Mouse (Mus musculus) C2C12 (cell line): ENCODE data around the gene Snrnp200. TPM values are rescaled to one million over a fixed set of nuclear protein-coding genes. Genes with fewer than 3 reads are reported as not detected.

Source experiments
- H3K27me3 ChIP-seq: one replicate; pipeline ENCODE4 v1.6.1; 2011; ENCODE audit not compliant: control insufficient read depth, insufficient read depth, insufficient read length
- H3K36me3 ChIP-seq: one replicate; pipeline ENCODE4 v1.6.1; 2011; ENCODE audit not compliant: control insufficient read depth, insufficient read depth
- H3K4me3 ChIP-seq: one replicate; pipeline ENCODE4 v1.5.1; 2011; ENCODE audit warnings: mild to moderate bottlenecking, control low read depth; ENCODE audit not compliant: poor library complexity, insufficient read depth, severe bottlenecking
- H3K79me2 ChIP-seq: one replicate; pipeline ENCODE4 v1.6.1; 2011; ENCODE audit not compliant: control insufficient read depth, insufficient read depth
- H3K79me3 ChIP-seq: one replicate; pipeline ENCODE4 v1.6.1; 2011; ENCODE audit warnings: low read depth, control low read depth
- H3ac ChIP-seq: one replicate; pipeline ENCODE3; 2011; ENCODE audit warnings: low read depth; ENCODE audit not compliant: control insufficient read depth, insufficient read length
- CEBPB ChIP-seq: IDR thresholded peaks from one replicate; pipeline ENCODE4 v1.6.1; 2011; ENCODE audit warnings: low read depth, mild to moderate bottlenecking, control low read depth, moderate library complexity
- CTCF ChIP-seq: IDR thresholded peaks from one replicate; pipeline ENCODE4 v1.5.1; 2011; ENCODE audit not compliant: control insufficient read depth, insufficient read depth, insufficient read length
- FOSL1 ChIP-seq: IDR thresholded peaks from one replicate; pipeline ENCODE4 v1.8.0; 2011; ENCODE audit warnings: mild to moderate bottlenecking, low read length; ENCODE audit not compliant: poor library complexity, insufficient read depth, severe bottlenecking
- MAX ChIP-seq: IDR thresholded peaks from one replicate; pipeline ENCODE4 v1.6.1; 2011; ENCODE audit warnings: mild to moderate bottlenecking, control low read depth
- MYOD1 ChIP-seq: IDR thresholded peaks from one replicate; pipeline ENCODE4 v1.6.1; 2011; ENCODE audit warnings: low read depth; ENCODE audit not compliant: control insufficient read depth, insufficient read length
- MYOG ChIP-seq: IDR thresholded peaks from one replicate; pipeline ENCODE4 v1.6.1; 2011; ENCODE audit not compliant: control insufficient read depth, insufficient read length; ENCODE audit errors: extremely low read depth
- USF1 ChIP-seq: IDR thresholded peaks from one replicate; pipeline ENCODE4 v1.6.1; 2011; ENCODE audit warnings: low read depth, mild to moderate bottlenecking, control low read depth, moderate library complexity
- polyA plus RNA-seq: library from polyadenylated mRNA; unstranded; fragments of >200 nt; fragmentation: generic; extraction: Trizol; gene quantifications from one replicate; pipeline ENCODE4 v1.2.1, GENCODE M21; 2012; ENCODE audit warnings: missing spikeins

The Snrnp200 gene
- polyA plus RNA-seq, 1 experiment: 46.8 TPM

- H3ac ChIP-seq: no peak overlapping the region
- no peak overlapping the region for H3K4me3 ChIP-seq
- H3K79me3 ChIP-seq: no peaks in the 10 kb centered on the region
- H3K79me2 ChIP-seq: no peaks in the 10 kb centered on the region
- no peaks in the 10 kb centered on the region for H3K27me3 ChIP-seq
- H3K36me3 ChIP-seq: peaks cover 77% of the 10 kb centered on the region
- TF ChIP-seq MAX: no peak
- TF ChIP-seq CTCF: no peak
- TF ChIP-seq MYOD1: no peak
- TF ChIP-seq CEBPB: no peak
- no peak for TF ChIP-seq FOSL1
- no peak for TF ChIP-seq MYOG
- TF ChIP-seq USF1: no peak
Observed at GRCm38 (mm10) chr2:127240065-127240464, 31.9 kb downstream of the Snrnp200 start.

GRCm38 (mm10) chr2:127247592-127248333, 39.6 kb downstream of the Snrnp200 start, which contains the start of the genes Ciao1 and Tmem127:
Ciao1 (minus strand) TSS chr2:127247816.
Tmem127 (plus strand) TSS chr2:127247908.
- TF ChIP-seq MAX (peak; percentile 59), MYOG (no peak), FOSL1 (no peak), CTCF (no peak), CEBPB (no peak), MYOD1 (no peak), USF1 (peak; percentile 77)

GRCm38 (mm10) chr2:127248334-127249004, 40.3 kb downstream of the Snrnp200 start:
- TF ChIP-seq MYOD1 (no peak), CTCF (no peak), MYOG (no peak), FOSL1 (no peak), USF1 (no peak), CEBPB (no peak), MAX (no peak)
- Histone ChIP-seq H3K4me3 (peak overlapping the region; percentile 96), H3K79me2 (peaks cover 63% of the 10 kb centered on the region), H3K27me3 (no peaks in the 10 kb centered on the region), H3K36me3 (peaks cover 10% of the 10 kb centered on the region), H3ac (peak overlapping the region; percentile 75), H3K79me3 (peaks cover 14% of the 10 kb centered on the region)

More at GRCm38 (mm10) chr2:127247592-127248333, 39.6 kb downstream of the Snrnp200 start, which contains the start of the genes Ciao1 and Tmem127:
- Histone ChIP-seq H3ac (peak within 1 kb of the TSS; percentile 75), H3K79me2 (peaks cover 60% of the 10 kb centered on the region), H3K79me3 (peaks cover 14% of the 10 kb centered on the region), H3K27me3 (no peaks in the 10 kb centered on the region), H3K4me3 (peak within 1 kb of the TSS; percentile 96), H3K36me3 (peaks cover 17% of the 10 kb centered on the region)

- Histone ChIP-seq H3ac (no peak overlapping the region), H3K36me3 (peaks cover 4% of the 10 kb centered on the region), H3K79me3 (peaks cover 14% of the 10 kb centered on the region), H3K4me3 (no peak overlapping the region), H3K79me2 (peaks cover 68% of the 10 kb centered on the region), H3K27me3 (no peaks in the 10 kb centered on the region)
- TF ChIP-seq MAX (no peak), CEBPB (no peak), MYOG (no peak), CTCF (no peak), USF1 (no peak)
Observed at GRCm38 (mm10) chr2:127250291-127251008, 42.3 kb downstream of the Snrnp200 start.

- Histone ChIP-seq H3K79me3 (peaks cover 14% of the 10 kb centered on the region), H3K27me3 (no peaks in the 10 kb centered on the region), H3ac (no peak overlapping the region), H3K36me3 (no peaks in the 10 kb centered on the region), H3K4me3 (no peak overlapping the region), H3K79me2 (peaks cover 64% of the 10 kb centered on the region)
- TF ChIP-seq CEBPB: no peak
- no peak for TF ChIP-seq USF1
- no peak for TF ChIP-seq CTCF
- TF ChIP-seq MYOD1: no peak
- no peak for TF ChIP-seq FOSL1
- no peak for TF ChIP-seq MAX
- TF ChIP-seq MYOG: no peak
Observed at GRCm38 (mm10) chr2:127251457-127251856, 43.3 kb downstream of the Snrnp200 start.
